Mouse (Mus musculus) kidney, postnatal 0 days (tissue): Measurements from ENCODE around the gene Chpt1. TPM values are rescaled to one million over a fixed set of nuclear protein-coding genes. Genes with fewer than 3 reads are reported as not detected.
A peak's percentile ranks its signal among the peaks of the same experiment; 100 is the strongest.

Experiments used
- ATAC-seq: fragments of 200-750 bp; cut with Nextera tagmentation; replicated peaks from 2 replicates; pipeline ENCODE4 v1.8.0; 2017; ENCODE audit warnings: low read depth, moderate number of reproducible peaks, moderate TSS enrichment, moderate library complexity; ENCODE audit not compliant: low FRiP score
- DNase-seq: peaks from one replicate; pipeline ENCODE4 v3.0.0-alpha.2; 2016; ENCODE audit warnings: low spot score
- H3K27ac ChIP-seq: fragments of 300-500 bp; sonication (generic); 2 replicates; pipeline ENCODE4 v1.5.1; 2014; ENCODE audit warnings: mild to moderate bottlenecking
- H3K27me3 ChIP-seq: fragments of 300-500 bp; sonication (generic); 2 replicates; pipeline ENCODE4 v1.6.1; 2014; ENCODE audit warnings: low read length, mixed read lengths; ENCODE audit not compliant: insufficient read depth
- H3K36me3 ChIP-seq: fragments of 300-500 bp; sonication (generic); 2 replicates; pipeline ENCODE4 v1.6.1; 2014; ENCODE audit warnings: low read length, mixed read lengths; ENCODE audit not compliant: insufficient read depth
- H3K4me1 ChIP-seq: fragments of 300-500 bp; sonication (generic); replicated peaks from 2 replicates; pipeline ENCODE4 v1.6.1; 2014; ENCODE audit warnings: antibody characterized with exemption, low read length, mixed read lengths; ENCODE audit not compliant: insufficient read depth
- H3K4me2 ChIP-seq: fragments of 300-500 bp; sonication (generic); 2 replicates; pipeline ENCODE4 v1.6.1; 2014; ENCODE audit warnings: mild to moderate bottlenecking, low read length, moderate library complexity, mixed read lengths
- H3K4me3 ChIP-seq: fragments of 300-500 bp; sonication (generic); replicated peaks from 2 replicates; pipeline ENCODE4 v1.5.1; 2014; ENCODE audit warnings: low read depth, low read length
- H3K9ac ChIP-seq: fragments of 300-500 bp; sonication (generic); 2 replicates; pipeline ENCODE4 v1.6.1; 2014; ENCODE audit warnings: low read depth, low read length
- H3K9me3 ChIP-seq: fragments of 300-500 bp; sonication (generic); replicated peaks from 2 replicates; pipeline ENCODE4 v1.6.1; 2016; ENCODE audit warnings: low read length, inconsistent platforms, mixed read lengths
- CTCF ChIP-seq: IDR thresholded peaks from 2 replicates; pipeline ENCODE4 v1.5.1; 2016; ENCODE audit warnings: antibody characterized with exemption, low read depth, mild to moderate bottlenecking, moderate library complexity
- WGBS: fragments of 180-500 bp; shearing (Covaris S2); extraction: QIAGEN DNeasy Blood & Tissue Kit; methylation state at CpG from one replicate; pipeline ENCODE4 v1.1.7; 2014; 5-methylcytosine and 5-hydroxymethylcytosine counted together
- polyA plus RNA-seq: library from polyadenylated mRNA; unstranded; fragments of >200 nt; fragmentation: Nextera tagmentation; extraction: Ambion mirVana; gene quantifications from 2 replicates; pipeline ENCODE4 v1.2.1, GENCODE M21; 2015

Chpt1 gene
- 246 and 283 TPM in 2 replicates for polyA plus RNA-seq

DNA sequence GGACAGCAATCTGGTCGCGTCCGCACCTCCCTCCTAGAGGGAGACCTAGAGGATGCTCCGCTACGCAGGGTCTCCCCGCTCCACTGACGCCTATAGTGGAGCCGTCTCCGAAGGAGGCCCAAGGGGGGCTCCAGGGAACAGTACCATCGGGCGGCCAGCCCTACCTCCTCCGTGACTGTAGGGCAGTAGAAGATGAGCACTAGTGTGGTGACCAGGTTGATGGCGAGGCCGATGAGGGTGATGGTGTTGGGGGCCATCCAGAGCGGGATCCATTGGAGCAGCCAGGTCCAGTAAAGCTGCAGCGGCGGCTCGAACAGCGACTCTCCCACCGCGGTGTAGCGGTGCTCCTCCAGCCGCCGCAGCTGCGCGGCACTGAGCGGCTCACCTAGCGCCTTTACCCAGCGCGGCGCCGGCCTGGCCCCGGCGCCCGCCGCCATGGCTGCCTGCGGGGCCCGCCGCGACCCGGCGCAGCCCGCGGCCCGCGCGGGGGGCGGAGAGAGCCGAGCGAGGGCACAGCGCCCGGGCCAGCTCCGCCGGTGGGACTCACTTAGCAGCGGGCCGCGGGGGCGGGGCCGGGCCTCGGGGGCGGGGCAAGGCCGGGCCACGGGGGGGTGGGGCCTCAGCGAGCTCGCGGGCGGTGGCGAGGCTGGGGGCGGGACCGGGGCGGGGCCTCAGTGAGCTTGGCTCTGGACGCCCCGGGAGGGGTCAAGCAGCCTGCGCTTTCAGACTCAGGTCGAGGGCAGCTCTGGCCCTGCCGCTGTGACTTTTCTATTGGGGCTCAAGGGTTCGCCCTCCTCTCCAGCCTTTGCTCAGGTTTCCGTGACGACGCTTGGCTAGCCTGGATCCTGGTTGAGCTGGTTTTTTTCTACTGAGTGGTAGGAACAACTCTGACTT lies at the start of gene Chpt1:
TSS of gene Chpt1 (minus strand) at position 653 of the 894 bp plus-strand sequence.
- WGBS: under 1% methylated on average over 73 of the region's 80 CpGs
- Histone ChIP-seq H3K27ac (peak within 1 kb of the TSS; percentile 87), H3K9me3 (no peaks in the 10 kb centered on the region), H3K27me3 (no peaks in the 10 kb centered on the region), H3K4me2 (peak within 1 kb of the TSS; percentile 59), H3K9ac (peak within 1 kb of the TSS; percentile 80), H3K4me3 (peak within 1 kb of the TSS; percentile 62), H3K4me1 (peaks cover 9% of the 10 kb centered on the region; the same call in 1 of the 2 replicates), H3K36me3 (no peaks in the 10 kb centered on the region)
- no peak for TF ChIP-seq CTCF
- peak; percentile 85 for DNase-seq
- ATAC-seq: peak; percentile 95

DNA sequence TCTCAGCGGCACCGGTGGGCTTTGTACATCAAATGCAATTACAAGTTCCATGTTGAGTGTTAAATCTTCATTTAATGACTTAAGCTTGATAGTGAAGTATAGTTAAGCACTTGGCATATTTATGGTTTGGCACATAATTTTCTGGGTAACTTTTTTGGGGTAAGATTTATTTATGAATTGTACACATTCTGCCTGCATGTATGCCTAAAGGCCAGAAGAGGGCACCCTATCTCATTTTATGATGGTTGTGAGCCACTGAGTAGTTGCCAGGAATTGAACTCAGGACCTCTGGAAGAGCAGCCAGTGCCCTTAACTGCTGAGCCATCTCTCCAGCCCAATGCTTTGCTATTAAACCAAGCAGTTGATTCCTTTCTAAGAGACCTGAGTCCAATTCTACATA lies 48.9 kb upstream of the Chpt1 start:
- Histone ChIP-seq H3K4me3 (no peak overlapping the region), H3K27ac (no peak overlapping the region), H3K36me3 (no peaks in the 10 kb centered on the region), H3K9ac (no peak overlapping the region), H3K9me3 (no peaks in the 10 kb centered on the region), H3K4me1 (no peaks in the 10 kb centered on the region), H3K4me2 (no peak overlapping the region), H3K27me3 (no peaks in the 10 kb centered on the region)
- WGBS: 92% methylated on average over 2 of the region's 2 CpGs
- ATAC-seq (no peak), DNase-seq (no peak)
- TF ChIP-seq CTCF: peak; percentile 35

- no peak overlapping the region for H3K9ac ChIP-seq
- no peaks in the 10 kb centered on the region for H3K4me1 ChIP-seq
- DNase-seq (no peak), ATAC-seq (no peak)
- H3K36me3 ChIP-seq: no peaks in the 10 kb centered on the region
- WGBS: 84% methylated on average over 3 of the region's 3 CpGs
- H3K27me3 ChIP-seq: no peaks in the 10 kb centered on the region
- H3K27ac ChIP-seq: no peak overlapping the region
- TF ChIP-seq CTCF: peak; percentile 28; the same call in 1 of the 2 replicates
- H3K4me3 ChIP-seq: no peak overlapping the region
- no peak overlapping the region for H3K4me2 ChIP-seq
- no peaks in the 10 kb centered on the region for H3K9me3 ChIP-seq
Observed at GRCm38 (mm10) chr10:88550225-88550624, 46.4 kb upstream of the Chpt1 start.

- Histone ChIP-seq H3K4me2 (no peak overlapping the region), H3K9ac (no peak overlapping the region), H3K4me1 (no peaks in the 10 kb centered on the region), H3K27me3 (no peaks in the 10 kb centered on the region), H3K36me3 (no peaks in the 10 kb centered on the region), H3K9me3 (no peaks in the 10 kb centered on the region; the same call in 1 of the 2 replicates), H3K4me3 (no peak overlapping the region), H3K27ac (no peak overlapping the region)
- ATAC-seq (0 out of 2 replicates have a peak, but pooled peaks have one; percentile 29), DNase-seq (peak; percentile 72)
- 33% methylated on average over 2 of the region's 2 CpGs for WGBS
- TF ChIP-seq CTCF: no peak
Observed at GRCm38 (mm10) chr10:88547635-88548034, 43.8 kb upstream of the Chpt1 start.

DNA sequence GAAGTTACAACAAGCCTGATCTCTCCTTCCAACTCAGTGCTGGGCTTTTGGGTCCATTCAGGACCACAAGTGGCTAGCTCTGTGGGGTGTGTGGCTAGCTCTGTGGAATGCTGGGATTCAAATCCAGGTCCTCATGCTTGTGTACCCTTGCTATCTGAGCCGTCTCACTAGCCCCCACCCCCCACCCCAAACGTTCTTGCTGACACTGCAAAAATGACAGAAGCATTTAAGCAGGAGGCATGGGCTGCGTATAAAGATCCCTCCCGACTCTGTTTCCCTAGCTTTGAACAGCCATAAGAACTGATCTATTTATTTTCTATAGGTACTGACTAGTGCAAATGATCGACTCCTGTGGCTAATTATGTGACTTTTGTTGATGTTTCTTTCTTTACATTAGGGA lies 26.8 kb upstream of the Chpt1 start:
- DNase-seq (no peak), ATAC-seq (no peak)
- WGBS: 72% methylated on average over 5 of the region's 5 CpGs
- Histone ChIP-seq H3K36me3 (no peaks in the 10 kb centered on the region), H3K9ac (no peak overlapping the region), H3K4me2 (no peak overlapping the region), H3K4me1 (no peaks in the 10 kb centered on the region), H3K27me3 (no peaks in the 10 kb centered on the region), H3K4me3 (no peak overlapping the region), H3K27ac (no peak overlapping the region), H3K9me3 (no peaks in the 10 kb centered on the region)
- no peak for TF ChIP-seq CTCF

GRCm38 (mm10) chr10:88524016-88524415 lies 20.1 kb upstream of the Chpt1 start:
- Histone ChIP-seq H3K36me3 (no peaks in the 10 kb centered on the region), H3K27ac (no peak overlapping the region), H3K4me1 (no peaks in the 10 kb centered on the region), H3K4me2 (no peak overlapping the region), H3K4me3 (no peak overlapping the region), H3K9me3 (no peaks in the 10 kb centered on the region), H3K9ac (no peak overlapping the region), H3K27me3 (no peaks in the 10 kb centered on the region)
- ATAC-seq (no peak), DNase-seq (no peak)
- WGBS: 70% methylated on average over 2 of the region's 2 CpGs
- no peak for TF ChIP-seq CTCF
